Mouse (Mus musculus) intestine, embryonic 15.5 days (tissue): ENCODE measurements around the gene Lfng. TPM values are rescaled to one million over a fixed set of nuclear protein-coding genes. Genes with fewer than 3 reads are reported as not detected.

ENCODE experiments used
- ATAC-seq: fragments of 200-750 bp; cut with Nextera tagmentation; 2 replicates; pipeline ENCODE4 v1.8.0; 2017; ENCODE audit warnings: moderate TSS enrichment, moderate library complexity
- H3K27ac ChIP-seq: fragments of 300-500 bp; sonication (generic); 2 replicates; pipeline ENCODE4 v1.5.1; 2015; ENCODE audit warnings: mild to moderate bottlenecking, inconsistent platforms
- H3K27me3 ChIP-seq: fragments of 300-500 bp; sonication (generic); replicated peaks from 2 replicates; pipeline ENCODE4 v1.6.1; 2015; ENCODE audit warnings: inconsistent platforms
- H3K36me3 ChIP-seq: fragments of 300-500 bp; sonication (generic); 2 replicates; pipeline ENCODE4 v1.6.1; 2015; ENCODE audit warnings: inconsistent platforms
- H3K4me1 ChIP-seq: fragments of 300-500 bp; sonication (generic); replicated peaks from 2 replicates; pipeline ENCODE4 v1.6.1; 2015; ENCODE audit warnings: inconsistent platforms
- H3K4me2 ChIP-seq: fragments of 300-500 bp; sonication (generic); replicated peaks from 2 replicates; pipeline ENCODE4 v1.6.1; 2015; ENCODE audit warnings: mild to moderate bottlenecking, inconsistent platforms
- H3K4me3 ChIP-seq: fragments of 300-500 bp; sonication (generic); replicated peaks from 2 replicates; pipeline ENCODE4 v1.5.1; 2015; ENCODE audit warnings: inconsistent platforms
- H3K9ac ChIP-seq: fragments of 300-500 bp; sonication (generic); 2 replicates; pipeline ENCODE4 v1.6.1; 2015; ENCODE audit warnings: inconsistent platforms
- H3K9me3 ChIP-seq: fragments of 300-500 bp; sonication (generic); 2 replicates; pipeline ENCODE4 v1.6.1; 2016; ENCODE audit warnings: inconsistent platforms
- WGBS: fragments of 180-500 bp; shearing (Covaris S2); methylation state at CpG from one replicate; pipeline ENCODE4 v1.1.7; 2015; 5-methylcytosine and 5-hydroxymethylcytosine counted together
- polyA plus RNA-seq: library from polyadenylated mRNA; unstranded; fragments of >200 nt; fragmentation: Nextera tagmentation; extraction: Ambion mirVana; gene quantifications from 2 replicates; pipeline ENCODE4 v1.2.1, GENCODE M21; 2015

Gene Lfng
- polyA plus RNA-seq, 1 experiment from 2014 or later: 14.8 TPM

- 93% methylated on average over 6 of the region's 6 CpGs for WGBS
- no peak for ATAC-seq
- H3K27ac ChIP-seq: no peak overlapping the region
- no peaks in the 10 kb centered on the region for H3K27me3 ChIP-seq
- H3K4me2 ChIP-seq: peak overlapping the region; percentile 91
- H3K9me3 ChIP-seq: no peaks in the 10 kb centered on the region
- H3K9ac ChIP-seq: peak overlapping the region; percentile 18
- H3K4me1 ChIP-seq: peaks cover 59% of the 10 kb centered on the region
- no peak overlapping the region for H3K4me3 ChIP-seq
- H3K36me3 ChIP-seq: peaks cover 11% of the 10 kb centered on the region; the same call in 1 of the 2 replicates
Measured at GRCm38 (mm10) chr5:140646171-140646570, 39.1 kb downstream of the Lfng start.

- Histone ChIP-seq H3K36me3 (peaks cover 11% of the 10 kb centered on the region; the same call in 1 of the 2 replicates), H3K4me3 (peak overlapping the region; percentile 97), H3K4me1 (peaks cover 54% of the 10 kb centered on the region), H3K27ac (peak overlapping the region; percentile 86), H3K4me2 (peak overlapping the region; percentile 91), H3K9ac (peak overlapping the region; percentile 100), H3K9me3 (no peaks in the 10 kb centered on the region), H3K27me3 (no peaks in the 10 kb centered on the region)
- WGBS: 59% methylated on average over 13 of the region's 13 CpGs
- no peak for ATAC-seq
Measured at GRCm38 (mm10) chr5:140647031-140647760, 40.1 kb downstream of the Lfng start.

- Histone ChIP-seq H3K36me3 (peaks cover 11% of the 10 kb centered on the region; the same call in 1 of the 2 replicates), H3K4me1 (peaks cover 51% of the 10 kb centered on the region), H3K4me2 (peak overlapping the region; percentile 91)
Measured at GRCm38 (mm10) chr5:140647821-140648518, 40.9 kb downstream of the Lfng start.

GRCm38 (mm10) chr5:140648519-140649100, 41.5 kb downstream of the Lfng start, which contains the start of gene Ttyh3:
Ttyh3 (minus strand) TSS chr5:140649031.
- H3K27me3 ChIP-seq: no peaks in the 10 kb centered on the region
- H3K4me1 ChIP-seq: peaks cover 51% of the 10 kb centered on the region
- ATAC-seq: peak; percentile 46
- no peaks in the 10 kb centered on the region for H3K9me3 ChIP-seq
- H3K36me3 ChIP-seq: peaks cover 10% of the 10 kb centered on the region; the same call in 1 of the 2 replicates
- peak within 1 kb of the TSS; percentile 91 for H3K4me2 ChIP-seq
- peak within 1 kb of the TSS; percentile 86 for H3K27ac ChIP-seq
- peak within 1 kb of the TSS; percentile 100 for H3K9ac ChIP-seq
- peak within 1 kb of the TSS; percentile 97 for H3K4me3 ChIP-seq
- under 1% methylated on average over 59 of the region's 62 CpGs for WGBS

More at GRCm38 (mm10) chr5:140647821-140648518, 40.9 kb downstream of the Lfng start:
- Histone ChIP-seq H3K9ac (peak overlapping the region; percentile 100), H3K27me3 (no peaks in the 10 kb centered on the region), H3K4me3 (peak overlapping the region; percentile 97), H3K27ac (peak overlapping the region; percentile 86), H3K9me3 (no peaks in the 10 kb centered on the region)
- peak; percentile 13 for ATAC-seq
- 2% methylated on average over 13 of the region's 13 CpGs for WGBS

- Histone ChIP-seq H3K36me3 (0 out of 2 replicates have a peak, but pooled peaks cover 7% of the 10 kb centered on the region), H3K9me3 (no peaks in the 10 kb centered on the region), H3K27me3 (no peaks in the 10 kb centered on the region), H3K27ac (peak overlapping the region; percentile 66), H3K4me1 (peaks cover 50% of the 10 kb centered on the region), H3K4me3 (peak overlapping the region; percentile 97), H3K4me2 (peak overlapping the region; percentile 91), H3K9ac (peak overlapping the region; percentile 33)
- 3% methylated on average over 24 of the region's 26 CpGs for whole genome bisulfite sequencing
- ATAC-seq: peak; percentile 94
Measured at GRCm38 (mm10) chr5:140649101-140649667, 42.1 kb downstream of the Lfng start.

GRCm38 (mm10) chr5:140649881-140650414, 42.8 kb downstream of the Lfng start:
- Histone ChIP-seq H3K4me3 (no peak overlapping the region), H3K4me2 (peak overlapping the region; percentile 91), H3K9ac (peak overlapping the region; percentile 33; the same call in 1 of the 2 replicates), H3K9me3 (no peaks in the 10 kb centered on the region), H3K36me3 (0 out of 2 replicates have a peak, but pooled peaks cover 7% of the 10 kb centered on the region), H3K4me1 (peaks cover 49% of the 10 kb centered on the region), H3K27me3 (no peaks in the 10 kb centered on the region), H3K27ac (no peak overlapping the region)
- no peak for ATAC-seq
- 71% methylated on average over 7 of the region's 7 CpGs for WGBS

- Histone ChIP-seq H3K4me1 (peaks cover 36% of the 10 kb centered on the region), H3K9ac (no peak overlapping the region), H3K9me3 (no peaks in the 10 kb centered on the region), H3K4me3 (no peak overlapping the region), H3K36me3 (no peaks in the 10 kb centered on the region), H3K27me3 (no peaks in the 10 kb centered on the region), H3K4me2 (no peak overlapping the region), H3K27ac (no peak overlapping the region)
- no peak for ATAC-seq
- 83% methylated on average over 11 of the region's 11 CpGs for WGBS
Measured at GRCm38 (mm10) chr5:140651231-140651630, 44.1 kb downstream of the Lfng start.

- Histone ChIP-seq H3K4me3 (no peak overlapping the region), H3K27ac (peak overlapping the region; percentile 66), H3K9ac (no peak overlapping the region), H3K4me1 (peaks cover 22% of the 10 kb centered on the region), H3K9me3 (no peaks in the 10 kb centered on the region), H3K27me3 (no peaks in the 10 kb centered on the region), H3K36me3 (no peaks in the 10 kb centered on the region), H3K4me2 (no peak overlapping the region)
- WGBS: 55% methylated on average over 7 of the region's 7 CpGs
- ATAC-seq: no peak
Measured at GRCm38 (mm10) chr5:140652587-140652986, 45.5 kb downstream of the Lfng start.

- H3K4me1 ChIP-seq: peaks cover 22% of the 10 kb centered on the region
- no peaks in the 10 kb centered on the region for H3K36me3 ChIP-seq
- peak overlapping the region; percentile 72 for H3K27ac ChIP-seq
- no peak overlapping the region for H3K9ac ChIP-seq
- peak; percentile 86 for ATAC-seq
- WGBS: 60% methylated on average over 15 of the region's 15 CpGs
- no peaks in the 10 kb centered on the region for H3K9me3 ChIP-seq
- H3K4me3 ChIP-seq: no peak overlapping the region
- H3K27me3 ChIP-seq: no peaks in the 10 kb centered on the region
- no peak overlapping the region for H3K4me2 ChIP-seq
Measured at GRCm38 (mm10) chr5:140654096-140654845, 47.2 kb downstream of the Lfng start.

- H3K36me3 ChIP-seq: no peaks in the 10 kb centered on the region
- H3K4me3 ChIP-seq: no peak overlapping the region
- 40% methylated on average over 16 of the region's 16 CpGs for WGBS
- ATAC-seq: peak; percentile 15; the same call in 1 of the 2 replicates
- H3K27me3 ChIP-seq: no peaks in the 10 kb centered on the region
- H3K9me3 ChIP-seq: no peaks in the 10 kb centered on the region
- H3K9ac ChIP-seq: peak overlapping the region; percentile 20; the same call in 1 of the 2 replicates
- no peak overlapping the region for H3K27ac ChIP-seq
- H3K4me2 ChIP-seq: no peak overlapping the region; the same call in 1 of the 2 replicates
- peaks cover 44% of the 10 kb centered on the region for H3K4me1 ChIP-seq
Measured at GRCm38 (mm10) chr5:140659607-140660272, 52.6 kb downstream of the Lfng start.

GRCm38 (mm10) chr5:140660398-140660797, 53.3 kb downstream of the Lfng start:
- no peak overlapping the region for H3K9ac ChIP-seq
- H3K4me1 ChIP-seq: peaks cover 43% of the 10 kb centered on the region
- no peak for ATAC-seq
- H3K27me3 ChIP-seq: no peaks in the 10 kb centered on the region
- H3K4me3 ChIP-seq: no peak overlapping the region
- no peak overlapping the region for H3K27ac ChIP-seq
- H3K9me3 ChIP-seq: no peaks in the 10 kb centered on the region
- WGBS: 47% methylated on average over 1 of the region's 1 CpGs
- no peak overlapping the region for H3K4me2 ChIP-seq
- no peaks in the 10 kb centered on the region for H3K36me3 ChIP-seq
